Mouse (Mus musculus) limb, embryonic 13.5 days (tissue): ENCODE results near the gene Vps37c. TPM values are rescaled to one million over a fixed set of nuclear protein-coding genes. Genes with fewer than 3 reads are reported as not detected.

Source experiments
- ATAC-seq: fragments of 200-750 bp; cut with Nextera tagmentation; 2 replicates; pipeline ENCODE4 v1.8.0; 2017; ENCODE audit warnings: low read depth, moderate number of reproducible peaks, moderate TSS enrichment; ENCODE audit not compliant: low FRiP score
- H3K27ac ChIP-seq: fragments of 300-500 bp; sonication (generic); 2 replicates; pipeline ENCODE4 v1.5.1; 2015; ENCODE audit warnings: inconsistent platforms, mild to moderate bottlenecking, moderate library complexity
- H3K27me3 ChIP-seq: fragments of 300-500 bp; sonication (generic); 2 replicates; pipeline ENCODE4 v1.6.1; 2015; ENCODE audit warnings: mild to moderate bottlenecking, inconsistent platforms
- H3K36me3 ChIP-seq: fragments of 300-500 bp; sonication (generic); 2 replicates; pipeline ENCODE4 v1.6.1; 2015; ENCODE audit warnings: inconsistent platforms, mild to moderate bottlenecking, moderate library complexity
- H3K4me1 ChIP-seq: fragments of 300-500 bp; sonication (generic); 2 replicates; pipeline ENCODE4 v1.6.1; 2015; ENCODE audit warnings: inconsistent platforms
- H3K4me2 ChIP-seq: fragments of 300-500 bp; sonication (generic); replicated peaks from 2 replicates; pipeline ENCODE4 v1.6.1; 2015; ENCODE audit warnings: inconsistent platforms, mild to moderate bottlenecking, moderate library complexity
- H3K4me3 ChIP-seq: fragments of 300-500 bp; sonication (generic); 2 replicates; pipeline ENCODE4 v1.5.1; 2015; ENCODE audit warnings: moderate library complexity, mild to moderate bottlenecking, inconsistent platforms
- H3K9ac ChIP-seq: fragments of 300-500 bp; sonication (generic); 2 replicates; pipeline ENCODE4 v1.6.1; 2015; ENCODE audit warnings: mild to moderate bottlenecking, inconsistent platforms
- H3K9me3 ChIP-seq: fragments of 300-500 bp; sonication (generic); 2 replicates; pipeline ENCODE4 v1.6.1; 2016; ENCODE audit warnings: inconsistent platforms
- WGBS: fragments of 180-500 bp; shearing (Covaris S2); methylation state at CpG from one replicate; pipeline ENCODE4 v1.1.7; 2015; 5-methylcytosine and 5-hydroxymethylcytosine counted together
- polyA plus RNA-seq: library from polyadenylated mRNA; unstranded; fragments of >200 nt; fragmentation: Nextera tagmentation; extraction: Ambion mirVana; gene quantifications from 2 replicates; pipeline ENCODE4 v1.2.1, GENCODE M21; 2015

Gene Vps37c
- polyA plus RNA-seq, 1 experiment from 2014 or later, result 40.9 TPM

DNA sequence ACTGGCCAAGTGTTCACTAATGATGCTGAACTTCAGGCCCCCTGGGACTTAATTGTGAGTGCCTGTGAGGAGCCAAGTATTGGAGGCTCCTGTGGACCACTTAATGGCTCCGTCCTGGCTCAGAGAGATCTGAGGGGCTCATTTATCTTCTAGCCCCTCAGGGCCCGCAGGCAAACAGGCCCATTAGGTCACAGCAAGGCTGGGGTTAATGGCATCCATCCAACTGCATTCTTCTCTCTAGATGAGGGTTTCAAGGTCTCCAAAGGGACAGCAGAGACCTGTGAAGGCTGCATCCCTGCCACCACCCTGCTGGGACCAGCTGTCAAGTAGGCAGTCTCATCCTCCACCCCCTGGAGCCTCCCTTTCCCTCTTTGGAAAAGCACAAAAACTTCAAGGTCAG is 31.2 kb downstream of the Vps37c start:
- Histone ChIP-seq H3K4me2 (no peak overlapping the region), H3K9me3 (no peaks in the 10 kb centered on the region), H3K9ac (peak overlapping the region; percentile 19; the same call in 1 of the 2 replicates), H3K27ac (no peak overlapping the region), H3K27me3 (no peaks in the 10 kb centered on the region), H3K4me3 (no peak overlapping the region), H3K4me1 (peaks cover 28% of the 10 kb centered on the region), H3K36me3 (no peaks in the 10 kb centered on the region)
- ATAC-seq, result no peak
- 8% methylated on average over 2 of the region's 2 CpGs for WGBS

DNA sequence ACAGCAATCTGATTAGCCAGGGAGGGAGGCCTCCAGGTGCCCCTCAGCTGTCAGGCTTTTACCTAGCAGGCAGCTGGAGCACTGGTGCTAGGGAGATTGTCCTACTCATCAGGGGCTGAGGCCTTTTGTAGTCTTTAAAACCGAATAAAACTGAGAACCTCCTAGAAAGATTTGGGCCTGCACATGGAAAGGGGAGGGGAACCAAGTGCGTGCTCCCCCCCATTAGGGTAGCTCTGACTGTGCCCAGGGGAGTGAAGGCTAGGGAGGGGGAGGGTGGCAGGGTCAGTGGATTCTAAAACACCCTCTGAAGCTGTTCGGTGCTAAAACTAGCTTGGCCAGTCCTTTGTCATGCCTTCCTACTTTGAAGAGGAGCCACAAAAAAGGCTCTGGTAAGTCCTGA is 32.0 kb downstream of the Vps37c start:
- Histone ChIP-seq H3K4me3 (no peak overlapping the region), H3K4me2 (no peak overlapping the region), H3K36me3 (no peaks in the 10 kb centered on the region), H3K4me1 (peaks cover 28% of the 10 kb centered on the region), H3K27me3 (no peaks in the 10 kb centered on the region), H3K9ac (no peak overlapping the region; the same call in 1 of the 2 replicates), H3K9me3 (no peaks in the 10 kb centered on the region), H3K27ac (no peak overlapping the region)
- no peak for ATAC-seq
- WGBS, result 20% methylated on average over 3 of the region's 3 CpGs

DNA sequence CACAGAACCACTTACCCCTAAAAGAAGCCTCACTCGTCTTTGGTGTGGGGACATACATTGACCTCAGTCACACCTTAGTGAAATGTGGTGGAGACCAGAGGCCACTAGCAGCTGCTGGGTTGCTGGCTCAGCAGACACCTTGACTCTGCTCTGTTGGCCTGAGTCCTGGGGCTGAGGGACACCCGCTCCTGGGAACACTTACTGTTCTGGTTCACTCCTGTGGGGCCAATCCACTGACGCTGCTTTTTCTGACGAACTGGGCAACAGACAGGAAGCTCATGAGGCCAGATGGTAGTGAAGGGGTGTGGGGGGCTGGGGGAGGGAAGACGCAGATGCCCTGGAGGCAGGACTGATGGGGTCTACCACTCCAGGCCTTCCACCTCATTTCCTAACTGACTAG is 32.5 kb downstream of the Vps37c start:
- no peak for ATAC-seq
- Histone ChIP-seq H3K4me3 (no peak overlapping the region), H3K27me3 (no peaks in the 10 kb centered on the region), H3K9ac (no peak overlapping the region), H3K4me1 (peaks cover 28% of the 10 kb centered on the region), H3K36me3 (no peaks in the 10 kb centered on the region), H3K9me3 (no peaks in the 10 kb centered on the region), H3K27ac (no peak overlapping the region), H3K4me2 (no peak overlapping the region)
- WGBS, result 27% methylated on average over 5 of the region's 5 CpGs

DNA sequence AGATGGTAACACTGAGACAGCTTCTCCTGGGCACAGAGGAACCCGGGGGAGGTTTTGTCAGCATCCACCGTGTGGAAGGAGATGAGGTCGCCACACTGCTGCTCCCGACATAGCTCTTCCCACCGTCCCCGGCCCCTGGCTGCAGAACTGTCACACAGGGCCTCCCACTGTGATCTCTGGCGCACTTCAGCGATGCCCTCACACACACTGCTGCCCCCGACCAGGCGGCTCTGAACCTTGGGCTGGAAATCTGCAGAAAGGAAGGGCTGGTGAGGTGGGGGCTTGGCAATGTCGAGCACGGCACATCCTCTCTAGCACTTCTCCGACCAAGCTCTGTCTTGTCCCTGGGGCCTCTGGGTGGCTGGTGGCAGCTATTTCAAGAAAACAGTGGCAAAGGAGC is 34.5 kb downstream of the Vps37c start:
- Histone ChIP-seq H3K4me2 (no peak overlapping the region), H3K4me1 (peaks cover 28% of the 10 kb centered on the region), H3K9ac (no peak overlapping the region), H3K4me3 (no peak overlapping the region), H3K9me3 (no peaks in the 10 kb centered on the region), H3K36me3 (no peaks in the 10 kb centered on the region), H3K27me3 (no peaks in the 10 kb centered on the region), H3K27ac (no peak overlapping the region)
- WGBS, result 17% methylated on average over 13 of the region's 13 CpGs
- no peak for ATAC-seq

DNA sequence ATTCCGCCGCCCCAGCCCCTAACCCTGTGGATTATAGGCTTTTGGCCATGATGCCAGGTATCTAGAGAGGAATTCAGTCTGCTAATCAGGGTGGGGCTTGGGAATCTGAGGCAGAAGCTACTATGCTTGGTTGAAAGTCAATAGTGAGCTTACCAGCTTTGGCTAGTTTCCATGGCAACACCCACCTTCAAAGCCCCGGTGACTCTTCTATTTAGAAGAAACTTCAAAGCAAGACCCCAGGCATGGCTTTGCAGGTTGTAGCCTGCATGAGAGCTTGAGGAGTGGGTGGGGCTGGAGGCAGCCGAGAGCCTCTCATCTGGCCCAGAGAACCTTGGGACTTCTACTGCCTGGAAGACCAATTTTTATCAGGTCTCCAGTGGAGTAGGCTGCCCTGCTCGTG is 35.1 kb downstream of the Vps37c start:
- Histone ChIP-seq H3K27ac (no peak overlapping the region), H3K4me2 (no peak overlapping the region)
- peak; percentile 30; the same call in 1 of the 2 replicates for ATAC-seq

GRCm38 (mm10) chr19:10724629-10725363 is 36.3 kb downstream of the Vps37c start:
- Histone ChIP-seq H3K4me1 (peaks cover 24% of the 10 kb centered on the region), H3K27me3 (no peaks in the 10 kb centered on the region), H3K9ac (no peak overlapping the region), H3K36me3 (no peaks in the 10 kb centered on the region), H3K4me2 (no peak overlapping the region), H3K9me3 (no peaks in the 10 kb centered on the region), H3K27ac (no peak overlapping the region), H3K4me3 (no peak overlapping the region)
- ATAC-seq, result no peak
- WGBS, result 79% methylated on average over 13 of the region's 13 CpGs

More for the DNA sequence above, 35.1 kb downstream of the Vps37c start:
- H3K4me3 ChIP-seq, result no peak overlapping the region
- peaks cover 28% of the 10 kb centered on the region for H3K4me1 ChIP-seq
- no peaks in the 10 kb centered on the region for H3K36me3 ChIP-seq
- H3K27me3 ChIP-seq, result no peaks in the 10 kb centered on the region
- WGBS, result 27% methylated on average over 5 of the region's 5 CpGs
- no peaks in the 10 kb centered on the region for H3K9me3 ChIP-seq
- no peak overlapping the region for H3K9ac ChIP-seq

- no peak overlapping the region for H3K9ac ChIP-seq
- H3K27ac ChIP-seq, result no peak overlapping the region
- H3K4me2 ChIP-seq, result no peak overlapping the region
- no peaks in the 10 kb centered on the region for H3K27me3 ChIP-seq
- no peak overlapping the region for H3K4me3 ChIP-seq
- H3K4me1 ChIP-seq, result 0 out of 2 replicates have a peak, but pooled peaks cover 6% of the 10 kb centered on the region
- 85% methylated on average over 10 of the region's 10 CpGs for WGBS
- no peaks in the 10 kb centered on the region for H3K9me3 ChIP-seq
- no peaks in the 10 kb centered on the region for H3K36me3 ChIP-seq
- no peak for ATAC-seq
Observed at GRCm38 (mm10) chr19:10729889-10730288, 41.4 kb downstream of the Vps37c start.

DNA sequence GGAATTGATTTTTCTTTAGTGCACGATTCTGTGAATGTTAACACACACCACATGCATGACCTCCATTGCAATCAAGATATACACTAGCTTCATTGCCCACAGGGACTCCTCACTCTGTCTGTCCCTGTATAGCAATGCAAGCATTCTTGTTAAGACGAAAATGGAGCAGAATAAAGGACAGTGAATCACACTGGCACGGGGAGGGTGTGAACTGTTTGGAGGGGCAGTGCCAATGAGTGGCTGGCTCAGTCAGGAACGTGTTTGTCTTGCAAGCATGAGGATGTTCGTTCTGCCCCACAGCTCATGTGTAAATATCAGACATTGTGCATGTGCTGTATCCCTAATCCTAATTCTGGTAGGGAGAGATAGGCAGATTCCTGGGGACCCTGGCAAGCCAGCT is 41.9 kb downstream of the Vps37c start:
- Histone ChIP-seq H3K36me3 (no peaks in the 10 kb centered on the region), H3K4me2 (no peak overlapping the region), H3K9ac (no peak overlapping the region), H3K27ac (no peak overlapping the region), H3K27me3 (no peaks in the 10 kb centered on the region), H3K4me3 (no peak overlapping the region), H3K9me3 (no peaks in the 10 kb centered on the region), H3K4me1 (0 out of 2 replicates have a peak, but pooled peaks cover 6% of the 10 kb centered on the region)
- WGBS, result 81% methylated on average over 5 of the region's 5 CpGs
- ATAC-seq, result no peak

GRCm38 (mm10) chr19:10731975-10732374 is 43.4 kb downstream of the Vps37c start:
- no peak overlapping the region for H3K9ac ChIP-seq
- 90% methylated on average over 7 of the region's 7 CpGs for WGBS
- H3K27ac ChIP-seq, result no peak overlapping the region
- H3K27me3 ChIP-seq, result no peaks in the 10 kb centered on the region
- H3K4me1 ChIP-seq, result 0 out of 2 replicates have a peak, but pooled peaks cover 6% of the 10 kb centered on the region
- H3K4me3 ChIP-seq, result no peak overlapping the region
- ATAC-seq, result no peak
- H3K36me3 ChIP-seq, result no peaks in the 10 kb centered on the region
- H3K4me2 ChIP-seq, result no peak overlapping the region
- H3K9me3 ChIP-seq, result no peaks in the 10 kb centered on the region

- no peaks in the 10 kb centered on the region for H3K27me3 ChIP-seq
- H3K9ac ChIP-seq, result no peak overlapping the region
- H3K4me2 ChIP-seq, result no peak overlapping the region
- H3K27ac ChIP-seq, result no peak overlapping the region
- 96% methylated on average over 7 of the region's 7 CpGs for WGBS
- H3K4me3 ChIP-seq, result no peak overlapping the region
- no peaks in the 10 kb centered on the region for H3K9me3 ChIP-seq
- no peaks in the 10 kb centered on the region for H3K36me3 ChIP-seq
- H3K4me1 ChIP-seq, result 0 out of 2 replicates have a peak, but pooled peaks cover 6% of the 10 kb centered on the region
- no peak for ATAC-seq
Observed at GRCm38 (mm10) chr19:10732741-10733140, 44.2 kb downstream of the Vps37c start.

DNA sequence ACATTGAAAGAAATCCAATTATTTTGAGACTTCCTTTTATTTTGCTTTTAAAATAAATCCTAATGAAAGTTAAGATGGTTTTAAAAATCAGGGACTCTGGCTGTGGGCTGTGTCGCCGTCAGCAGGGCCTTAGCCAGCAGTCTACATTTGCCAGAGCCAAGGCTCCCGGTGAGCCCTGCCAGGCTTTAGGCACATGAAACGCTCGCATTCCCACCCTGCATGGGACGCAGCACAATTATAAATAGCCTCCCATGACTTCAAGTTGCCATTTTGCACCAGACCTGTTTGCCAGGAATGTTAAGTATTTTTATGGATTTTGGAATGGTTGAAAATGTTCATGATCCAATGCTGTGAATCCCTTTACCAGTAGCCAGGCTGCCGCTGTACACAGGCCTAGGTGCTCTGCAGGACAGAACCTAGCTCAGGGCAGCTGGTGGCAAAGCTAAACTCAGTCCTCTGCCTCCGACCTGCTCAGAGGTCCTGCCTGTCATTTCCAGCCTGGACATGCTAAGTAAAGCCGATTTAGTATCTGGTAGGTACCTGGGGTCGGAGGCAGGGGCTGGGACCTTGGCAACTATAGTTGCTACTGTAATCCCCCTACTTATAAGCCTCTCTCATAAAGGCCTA is 45.1 kb downstream of the Vps37c start:
- Histone ChIP-seq H3K27ac (no peak overlapping the region; the same call in 1 of the 2 replicates), H3K36me3 (no peaks in the 10 kb centered on the region), H3K4me2 (no peak overlapping the region), H3K4me1 (0 out of 2 replicates have a peak, but pooled peaks cover 6% of the 10 kb centered on the region), H3K4me3 (no peak overlapping the region), H3K27me3 (no peaks in the 10 kb centered on the region), H3K9ac (no peak overlapping the region), H3K9me3 (no peaks in the 10 kb centered on the region)
- no peak for ATAC-seq
- WGBS, result 65% methylated on average over 10 of the region's 10 CpGs

DNA sequence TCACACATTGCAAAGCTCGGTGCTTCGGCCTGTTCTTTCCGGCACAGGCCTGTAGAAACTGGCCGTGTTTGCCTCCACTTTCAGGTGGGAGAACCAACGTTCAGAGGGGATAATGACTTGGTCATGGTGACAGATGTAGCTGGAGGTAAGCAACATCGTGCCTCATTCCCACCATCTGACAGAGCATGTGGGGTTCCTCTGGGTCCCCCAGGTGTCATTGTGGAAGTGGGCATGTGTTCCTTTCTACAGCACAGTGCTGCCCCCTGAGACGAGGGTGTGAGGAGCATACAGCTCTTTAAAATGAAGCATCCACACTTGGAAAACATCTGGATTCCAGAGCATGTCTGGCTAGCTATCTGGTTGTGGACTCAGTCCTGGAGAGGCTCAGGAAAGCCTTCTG is 46.0 kb downstream of the Vps37c start:
- Histone ChIP-seq H3K9me3 (no peaks in the 10 kb centered on the region), H3K36me3 (no peaks in the 10 kb centered on the region), H3K27me3 (no peaks in the 10 kb centered on the region), H3K9ac (no peak overlapping the region), H3K4me1 (0 out of 2 replicates have a peak, but pooled peaks cover 6% of the 10 kb centered on the region), H3K27ac (no peak overlapping the region), H3K4me3 (no peak overlapping the region), H3K4me2 (no peak overlapping the region)
- ATAC-seq, result 0 out of 2 replicates have a peak, but pooled peaks have one; percentile 15
- 76% methylated on average over 7 of the region's 7 CpGs for WGBS
